Mouse (Mus musculus) embryonic facial prominence, embryonic 13.5 days (tissue): ENCODE measurements around the gene Gm340. TPM values are rescaled to one million over a fixed set of nuclear protein-coding genes. Genes with fewer than 3 reads are reported as not detected.

Experiments used
- ATAC-seq: fragments of 200-750 bp; cut with Nextera tagmentation; 2 replicates; pipeline ENCODE4 v1.8.0; 2017; ENCODE audit warnings: low read depth; ENCODE audit not compliant: insufficient number of reproducible peaks, insufficient read depth, low FRiP score, low TSS enrichment
- H3K27ac ChIP-seq: fragments of 300-500 bp; sonication (generic); 2 replicates; pipeline ENCODE4 v1.5.1; 2015; ENCODE audit warnings: moderate library complexity, mild to moderate bottlenecking, inconsistent platforms
- H3K27me3 ChIP-seq: fragments of 300-500 bp; sonication (generic); 2 replicates; pipeline ENCODE4 v1.6.1; 2015; ENCODE audit warnings: mild to moderate bottlenecking, inconsistent platforms
- H3K36me3 ChIP-seq: fragments of 300-500 bp; sonication (generic); 2 replicates; pipeline ENCODE4 v1.6.1; 2015; ENCODE audit warnings: mild to moderate bottlenecking, inconsistent platforms
- H3K4me1 ChIP-seq: fragments of 300-500 bp; sonication (generic); 2 replicates; pipeline ENCODE4 v1.6.1; 2015; ENCODE audit warnings: inconsistent platforms
- H3K4me2 ChIP-seq: fragments of 300-500 bp; sonication (generic); 2 replicates; pipeline ENCODE4 v1.6.1; 2015; ENCODE audit warnings: moderate library complexity, mild to moderate bottlenecking, inconsistent platforms
- H3K4me3 ChIP-seq: fragments of 300-500 bp; sonication (generic); 2 replicates; pipeline ENCODE4 v1.5.1; 2015; ENCODE audit warnings: mild to moderate bottlenecking, inconsistent platforms
- H3K9ac ChIP-seq: fragments of 300-500 bp; sonication (generic); 2 replicates; pipeline ENCODE4 v1.6.1; 2015; ENCODE audit warnings: mild to moderate bottlenecking, inconsistent platforms
- H3K9me3 ChIP-seq: fragments of 300-500 bp; sonication (generic); 2 replicates; pipeline ENCODE4 v1.6.1; 2016; ENCODE audit warnings: inconsistent platforms
- WGBS: fragments of 180-500 bp; shearing (Covaris S2); methylation state at CpG from one replicate; pipeline ENCODE4 v1.1.7; 2015; ENCODE audit warnings: mixed read lengths; 5-methylcytosine and 5-hydroxymethylcytosine counted together
- polyA plus RNA-seq: library from polyadenylated mRNA; unstranded; fragments of >200 nt; fragmentation: Nextera tagmentation; extraction: Ambion mirVana; gene quantifications from 2 replicates; pipeline ENCODE4 v1.2.1, GENCODE M21; 2015

The Gm340 gene
- 2.6 and 2.8 TPM in 2 replicates for polyA plus RNA-seq

DNA sequence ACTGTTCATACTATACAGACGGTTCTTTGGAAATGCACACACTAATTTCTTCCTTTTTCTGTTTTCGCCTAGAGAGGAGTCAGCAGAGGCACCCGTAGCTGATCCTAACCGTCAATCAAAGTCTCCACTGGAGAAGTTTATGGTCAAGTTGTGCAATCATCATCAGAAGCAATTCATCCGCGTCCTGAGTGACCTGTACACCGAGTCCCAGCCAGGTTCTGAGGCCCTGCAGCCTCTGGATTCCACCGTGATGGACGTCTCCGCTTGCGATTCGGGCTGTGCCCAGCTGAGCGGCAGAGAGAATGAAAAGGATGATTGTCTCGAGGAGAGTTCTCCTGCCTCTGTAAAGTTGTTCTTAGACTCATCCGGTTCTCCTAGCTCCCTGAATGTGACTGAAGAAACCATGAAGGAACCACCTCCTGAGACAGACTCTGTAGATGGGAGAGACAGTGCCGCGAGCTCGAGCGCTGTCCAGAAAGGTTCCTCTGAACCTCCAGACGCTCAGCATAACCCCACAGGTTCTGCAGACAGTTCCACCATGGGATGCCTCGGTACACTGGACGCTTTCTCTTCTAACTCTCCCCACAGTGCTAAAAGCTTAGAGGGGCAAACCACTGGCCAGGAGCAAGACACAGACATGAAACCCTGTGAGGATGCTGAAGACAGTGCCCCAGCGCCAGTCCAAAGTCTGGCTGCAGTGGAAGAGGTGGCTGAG lies at the start of gene Gm340:
Gene Gm340 (plus strand): TSS at position 665 of the 715 bp plus-strand sequence.
- no peak within 1 kb of the TSS for H3K27ac ChIP-seq
- no peak within 1 kb of the TSS for H3K4me2 ChIP-seq
- no peaks in the 10 kb centered on the region for H3K27me3 ChIP-seq
- H3K9ac ChIP-seq, result no peak within 1 kb of the TSS
- no peaks in the 10 kb centered on the region for H3K9me3 ChIP-seq
- ATAC-seq, result no peak
- WGBS, result 90% methylated on average over 23 of the region's 23 CpGs
- no peaks in the 10 kb centered on the region for H3K4me1 ChIP-seq
- no peak within 1 kb of the TSS for H3K4me3 ChIP-seq
- peaks cover 46% of the 10 kb centered on the region for H3K36me3 ChIP-seq

DNA sequence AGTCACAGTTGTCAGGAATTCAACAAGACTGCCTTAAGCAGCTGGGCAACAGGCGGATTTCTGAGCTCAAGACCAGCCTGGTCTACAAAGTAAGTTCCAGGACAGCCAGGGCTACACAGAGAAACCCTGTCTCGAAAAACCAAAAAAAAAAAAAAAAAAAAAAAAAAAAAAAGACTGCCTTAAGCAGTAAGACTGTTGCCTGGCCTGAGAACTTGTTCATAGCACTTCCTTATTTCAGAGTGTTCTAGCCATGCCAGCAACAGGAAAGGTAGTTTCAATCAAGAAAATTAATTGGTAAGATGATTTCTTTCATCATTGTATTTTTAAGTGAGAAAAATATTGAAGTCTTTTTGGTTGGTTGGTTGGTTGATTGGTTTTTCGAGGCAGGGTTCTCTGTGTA lies 48.1 kb upstream of the Gm340 start:
- WGBS, result 85% methylated on average over 3 of the region's 3 CpGs
- Histone ChIP-seq H3K4me3 (no peak overlapping the region), H3K27ac (no peak overlapping the region), H3K36me3 (peaks cover 3% of the 10 kb centered on the region; the same call in 1 of the 2 replicates), H3K9me3 (no peaks in the 10 kb centered on the region), H3K4me1 (no peaks in the 10 kb centered on the region), H3K9ac (no peak overlapping the region), H3K27me3 (no peaks in the 10 kb centered on the region), H3K4me2 (no peak overlapping the region)
- no peak for ATAC-seq

DNA sequence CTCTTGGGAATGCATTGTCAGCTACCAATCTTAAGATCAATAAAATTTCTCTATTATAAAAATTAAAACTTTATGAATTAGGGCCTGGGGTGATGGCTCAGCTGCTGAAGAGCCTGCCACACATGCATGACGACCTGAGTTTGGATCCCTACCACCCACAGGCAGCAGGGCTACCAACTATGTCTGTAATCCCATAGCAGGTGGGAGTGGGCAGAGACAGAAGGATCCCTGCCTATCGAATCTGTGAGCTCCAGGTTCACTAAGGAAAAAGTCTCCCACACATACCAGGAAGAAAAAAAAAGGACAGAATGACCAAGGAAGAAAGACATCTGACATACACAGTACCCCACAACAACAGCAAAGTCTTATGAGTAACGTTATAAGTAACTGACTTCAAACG lies 25.2 kb upstream of the Gm340 start:
- WGBS, result 86% methylated on average over 4 of the region's 4 CpGs
- no peak for ATAC-seq
- H3K4me1 ChIP-seq, result no peaks in the 10 kb centered on the region
- peaks cover 31% of the 10 kb centered on the region for H3K36me3 ChIP-seq
- no peak overlapping the region for H3K9ac ChIP-seq
- no peaks in the 10 kb centered on the region for H3K9me3 ChIP-seq
- H3K27me3 ChIP-seq, result no peaks in the 10 kb centered on the region
- H3K4me2 ChIP-seq, result no peak overlapping the region
- no peak overlapping the region for H3K4me3 ChIP-seq
- H3K27ac ChIP-seq, result no peak overlapping the region

DNA sequence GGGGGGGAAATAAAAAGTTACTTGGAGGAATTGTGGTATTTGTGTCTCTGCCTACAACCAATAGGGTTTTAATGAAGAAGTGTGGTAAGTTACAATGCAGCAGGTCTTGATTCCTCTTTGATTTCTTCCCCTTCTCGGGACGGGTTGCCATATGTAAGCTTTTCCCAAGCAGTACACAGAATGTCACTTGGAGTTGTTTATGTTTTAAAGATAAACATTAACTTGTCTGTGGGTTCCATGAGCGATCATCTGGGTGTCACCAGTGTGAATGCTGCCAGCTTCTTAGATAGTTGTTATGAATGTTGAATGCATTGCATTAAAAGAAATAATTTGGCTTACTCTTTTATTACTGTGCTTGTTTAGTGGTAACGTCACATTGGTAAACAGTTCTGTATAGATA lies 24.7 kb upstream of the Gm340 start:
- Histone ChIP-seq H3K4me2 (no peak overlapping the region), H3K9ac (no peak overlapping the region), H3K4me3 (no peak overlapping the region), H3K9me3 (no peaks in the 10 kb centered on the region), H3K27me3 (no peaks in the 10 kb centered on the region), H3K36me3 (peaks cover 29% of the 10 kb centered on the region), H3K27ac (no peak overlapping the region), H3K4me1 (no peaks in the 10 kb centered on the region)
- WGBS, result 91% methylated on average over 4 of the region's 4 CpGs
- ATAC-seq, result no peak

DNA sequence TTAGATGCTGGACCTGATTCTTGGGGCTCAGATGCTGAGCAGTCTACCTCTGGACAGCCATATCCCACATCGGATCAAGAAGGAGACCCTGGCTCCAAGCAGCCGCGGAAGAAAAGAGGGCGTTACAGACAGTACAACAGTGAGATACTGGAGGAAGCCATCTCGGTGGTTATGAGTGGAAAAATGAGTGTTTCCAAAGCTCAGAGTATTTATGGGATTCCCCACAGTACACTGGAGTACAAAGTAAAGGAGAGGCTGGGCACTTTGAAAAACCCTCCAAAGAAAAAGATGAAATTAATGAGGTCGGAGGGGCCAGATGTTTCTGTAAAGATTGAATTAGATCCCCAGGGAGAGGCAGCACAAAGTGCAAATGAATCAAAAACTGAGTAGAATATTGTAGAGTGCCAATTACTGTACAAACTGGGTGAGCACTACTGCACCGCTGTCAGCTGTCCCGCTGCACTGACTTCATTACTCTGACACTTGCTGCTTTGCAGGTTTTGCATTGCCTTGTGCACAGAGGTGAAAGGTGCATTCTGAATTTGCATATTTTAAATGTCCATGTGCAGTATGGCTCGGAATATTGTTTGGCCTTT lies 23.2 kb upstream of the Gm340 start:
- no peaks in the 10 kb centered on the region for H3K9me3 ChIP-seq
- no peaks in the 10 kb centered on the region for H3K4me1 ChIP-seq
- H3K4me2 ChIP-seq, result no peak overlapping the region
- no peak overlapping the region for H3K9ac ChIP-seq
- no peak overlapping the region for H3K4me3 ChIP-seq
- no peak for ATAC-seq
- 90% methylated on average over 9 of the region's 9 CpGs for WGBS
- no peaks in the 10 kb centered on the region for H3K27me3 ChIP-seq
- H3K27ac ChIP-seq, result no peak overlapping the region
- peaks cover 25% of the 10 kb centered on the region for H3K36me3 ChIP-seq

GRCm38 (mm10) chr19:41560856-41561255 lies 21.3 kb upstream of the Gm340 start:
- Histone ChIP-seq H3K9me3 (no peaks in the 10 kb centered on the region), H3K27ac (no peak overlapping the region), H3K4me3 (no peak overlapping the region), H3K4me1 (no peaks in the 10 kb centered on the region), H3K36me3 (peaks cover 20% of the 10 kb centered on the region), H3K9ac (no peak overlapping the region), H3K4me2 (no peak overlapping the region), H3K27me3 (no peaks in the 10 kb centered on the region)
- WGBS, result 74% methylated on average over 3 of the region's 3 CpGs
- no peak for ATAC-seq

- no peaks in the 10 kb centered on the region for H3K9me3 ChIP-seq
- no peaks in the 10 kb centered on the region for H3K27me3 ChIP-seq
- H3K9ac ChIP-seq, result no peak overlapping the region
- no peak overlapping the region for H3K4me3 ChIP-seq
- H3K36me3 ChIP-seq, result no peaks in the 10 kb centered on the region
- ATAC-seq, result no peak
- no peaks in the 10 kb centered on the region for H3K4me1 ChIP-seq
- WGBS, result 66% methylated on average over 2 of the region's 2 CpGs
- no peak overlapping the region for H3K4me2 ChIP-seq
- no peak overlapping the region for H3K27ac ChIP-seq
These were observed 13.4 kb upstream of the Gm340 start for GRCm38 (mm10) chr19:41568791-41569190.

DNA sequence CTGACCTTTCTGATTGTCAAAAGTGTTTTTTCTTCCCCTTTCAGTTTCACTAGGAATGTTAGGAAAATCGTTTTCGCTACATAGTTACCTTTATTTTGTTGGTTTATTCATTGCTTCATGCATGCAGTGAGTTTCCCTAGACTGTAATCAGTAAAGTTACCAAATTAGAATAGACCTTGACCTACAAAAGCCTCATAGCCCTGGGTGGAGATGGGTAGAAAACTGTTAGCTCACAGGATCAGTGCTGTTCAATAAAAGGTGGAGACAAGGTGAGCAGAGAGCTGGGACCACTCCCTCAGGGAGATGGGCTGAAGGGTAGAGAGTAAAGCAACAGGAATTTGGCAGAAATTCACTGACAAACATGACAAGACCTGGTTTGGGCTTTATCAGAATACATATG lies 8.5 kb upstream of the Gm340 start:
- Histone ChIP-seq H3K36me3 (no peaks in the 10 kb centered on the region), H3K4me3 (no peak overlapping the region), H3K9ac (no peak overlapping the region), H3K27me3 (no peaks in the 10 kb centered on the region), H3K4me1 (no peaks in the 10 kb centered on the region), H3K9me3 (no peaks in the 10 kb centered on the region), H3K4me2 (no peak overlapping the region), H3K27ac (no peak overlapping the region)
- WGBS, result 92% methylated on average over 2 of the region's 2 CpGs
- no peak for ATAC-seq

DNA sequence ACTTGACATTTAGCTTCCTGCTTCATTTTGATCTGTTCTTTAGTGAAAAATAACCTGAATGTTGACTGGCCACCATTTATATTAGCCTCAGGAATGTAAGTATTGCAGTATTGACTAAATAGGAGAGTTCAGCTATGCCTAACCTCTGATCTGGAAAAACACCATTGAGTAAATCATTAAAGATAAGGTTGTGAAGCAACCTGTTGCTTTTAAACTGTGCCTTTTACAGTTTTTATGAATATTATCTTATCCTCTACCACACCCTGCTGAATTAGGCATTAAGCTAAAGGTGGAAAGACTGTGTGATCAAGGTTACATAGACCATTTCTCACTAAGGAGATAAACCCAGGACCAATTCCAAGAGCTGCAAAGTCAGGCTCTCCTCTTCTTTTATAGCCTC lies 4.6 kb upstream of the Gm340 start:
- Histone ChIP-seq H3K9ac (no peak overlapping the region), H3K9me3 (no peaks in the 10 kb centered on the region), H3K4me1 (no peaks in the 10 kb centered on the region), H3K4me3 (no peak overlapping the region), H3K27me3 (no peaks in the 10 kb centered on the region), H3K4me2 (no peak overlapping the region), H3K36me3 (peaks cover 13% of the 10 kb centered on the region), H3K27ac (no peak overlapping the region)
- no peak for ATAC-seq

GRCm38 (mm10) chr19:41579311-41579920 lies 2.8 kb upstream of the Gm340 start:
- Histone ChIP-seq H3K9ac (no peak overlapping the region), H3K27me3 (no peaks in the 10 kb centered on the region), H3K4me3 (no peak overlapping the region), H3K4me2 (no peak overlapping the region), H3K4me1 (no peaks in the 10 kb centered on the region), H3K27ac (no peak overlapping the region), H3K36me3 (peaks cover 31% of the 10 kb centered on the region), H3K9me3 (no peaks in the 10 kb centered on the region)
- ATAC-seq, result no peak
- 92% methylated on average over 4 of the region's 4 CpGs for WGBS

- H3K4me1 ChIP-seq, result no peaks in the 10 kb centered on the region
- H3K27me3 ChIP-seq, result no peaks in the 10 kb centered on the region
- peaks cover 46% of the 10 kb centered on the region for H3K36me3 ChIP-seq
- 97% methylated on average over 5 of the region's 5 CpGs for WGBS
- no peaks in the 10 kb centered on the region for H3K9me3 ChIP-seq
- ATAC-seq, result no peak
- H3K4me2 ChIP-seq, result no peak overlapping the region
- no peak overlapping the region for H3K9ac ChIP-seq
- H3K27ac ChIP-seq, result no peak overlapping the region
- no peak overlapping the region for H3K4me3 ChIP-seq
These were observed 846 bp downstream of the Gm340 start for GRCm38 (mm10) chr19:41582918-41583514.

DNA sequence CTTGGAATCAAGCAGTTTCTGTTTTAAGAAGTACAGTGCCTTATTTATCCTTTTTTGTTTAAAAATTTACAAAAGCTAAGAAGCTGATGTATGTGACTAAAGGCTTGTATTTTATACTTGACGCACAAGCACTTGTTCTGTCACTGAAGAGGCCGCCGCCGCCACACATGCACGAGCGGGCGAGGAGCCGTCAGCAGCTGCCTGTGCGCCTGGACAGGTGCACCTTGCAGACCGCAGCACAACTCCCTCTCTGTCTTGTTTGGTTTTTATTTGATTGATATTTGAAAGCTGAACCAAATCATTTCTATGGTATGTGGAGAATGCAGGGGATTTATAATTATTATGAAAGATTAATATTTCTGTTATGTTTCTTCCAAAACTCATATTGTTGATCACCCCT lies 4.6 kb downstream of the Gm340 start:
- Histone ChIP-seq H3K9me3 (no peaks in the 10 kb centered on the region), H3K27me3 (no peaks in the 10 kb centered on the region), H3K27ac (no peak overlapping the region), H3K4me2 (no peak overlapping the region), H3K9ac (no peak overlapping the region), H3K4me3 (no peak overlapping the region), H3K4me1 (peaks cover 3% of the 10 kb centered on the region; the same call in 1 of the 2 replicates), H3K36me3 (peaks cover 42% of the 10 kb centered on the region)
- no peak for ATAC-seq
- WGBS, result 95% methylated on average over 10 of the region's 10 CpGs
